Mouse (Mus musculus) urinary bladder, postnatal 4 days (tissue): ENCODE results near the gene Csnk2a2.

Experiments
- DNase-seq, 2 experiments: peaks; one replicate each; pipeline ENCODE4 v3.0.0; 2021 to 2022; ENCODE audit warnings: low spot score in 2 of 2

Gene Csnk2a2

DNA sequence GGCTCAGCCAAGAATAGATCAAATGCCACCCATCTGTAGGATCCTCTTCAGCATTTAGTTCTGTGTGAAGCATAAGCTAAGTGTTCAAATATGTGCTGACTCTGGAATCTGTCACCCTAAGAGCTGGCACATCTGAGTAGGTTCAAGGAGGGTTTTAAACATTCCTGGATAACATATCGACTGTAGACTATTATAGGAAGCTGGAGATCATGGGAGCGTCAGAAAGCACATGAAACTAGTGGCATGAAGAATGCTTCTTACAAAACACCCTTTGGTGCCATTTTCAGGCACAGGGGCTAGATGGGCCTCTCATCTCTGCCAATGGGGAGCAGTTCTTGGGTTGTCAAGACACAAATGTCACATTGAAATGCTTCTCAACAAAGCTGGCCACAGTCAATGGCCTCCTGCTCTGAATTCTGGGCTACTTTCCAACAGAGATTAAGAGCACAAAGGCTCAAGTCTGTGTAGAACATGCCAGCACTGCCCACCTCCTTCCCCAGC, 63.0 kb downstream of the Csnk2a2 start:
- DNase-seq, result no peak

DNA sequence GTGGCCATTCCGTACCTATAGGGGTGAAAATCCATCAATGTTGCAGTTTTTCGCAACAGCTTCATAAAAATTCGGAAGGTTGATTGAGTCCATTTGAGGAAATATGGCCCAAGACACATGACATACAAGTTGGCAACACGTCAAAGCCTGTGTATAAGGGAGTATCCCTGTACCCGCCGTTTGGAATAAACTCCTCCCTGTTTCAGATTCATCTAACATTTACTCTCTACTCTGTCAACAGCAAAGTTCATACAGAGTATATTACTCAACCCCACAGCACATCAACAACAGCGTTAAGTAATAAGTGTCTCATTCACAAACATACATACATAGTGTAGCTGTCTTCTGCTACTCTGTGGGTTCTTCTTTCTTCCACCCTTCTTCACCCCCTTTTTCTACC, 65.2 kb downstream of the Csnk2a2 start:
- DNase-seq, result no peak

DNA sequence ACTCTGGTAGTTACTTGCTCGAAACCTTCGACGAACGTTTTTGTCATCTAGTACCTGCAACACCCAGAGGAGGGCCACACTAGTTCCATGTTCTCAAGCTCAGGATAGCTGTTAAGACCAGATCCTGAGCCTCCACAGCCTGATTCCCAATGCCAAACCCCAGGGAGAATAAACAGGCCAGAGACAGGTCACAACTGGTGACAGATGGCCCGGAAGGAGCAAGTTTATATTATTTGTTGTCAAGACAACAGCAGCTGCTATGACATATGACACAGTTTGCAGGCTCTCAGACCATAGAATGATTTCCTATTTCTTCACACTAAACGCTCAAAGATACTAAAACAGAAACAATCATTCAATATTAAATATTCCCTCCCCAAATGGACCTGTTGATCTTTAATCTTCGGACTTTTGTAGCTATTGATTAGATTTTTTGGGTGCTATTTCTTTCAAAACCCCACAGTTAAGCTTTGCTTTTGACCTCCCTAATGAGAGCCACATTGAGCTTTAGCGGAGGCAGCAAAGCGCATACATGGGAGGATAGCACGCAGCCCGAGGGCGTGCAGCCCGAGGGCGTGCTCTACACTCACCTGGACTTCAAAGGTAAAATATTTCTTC, 67.5 kb downstream of the Csnk2a2 start:
- no peak for DNase-seq

DNA sequence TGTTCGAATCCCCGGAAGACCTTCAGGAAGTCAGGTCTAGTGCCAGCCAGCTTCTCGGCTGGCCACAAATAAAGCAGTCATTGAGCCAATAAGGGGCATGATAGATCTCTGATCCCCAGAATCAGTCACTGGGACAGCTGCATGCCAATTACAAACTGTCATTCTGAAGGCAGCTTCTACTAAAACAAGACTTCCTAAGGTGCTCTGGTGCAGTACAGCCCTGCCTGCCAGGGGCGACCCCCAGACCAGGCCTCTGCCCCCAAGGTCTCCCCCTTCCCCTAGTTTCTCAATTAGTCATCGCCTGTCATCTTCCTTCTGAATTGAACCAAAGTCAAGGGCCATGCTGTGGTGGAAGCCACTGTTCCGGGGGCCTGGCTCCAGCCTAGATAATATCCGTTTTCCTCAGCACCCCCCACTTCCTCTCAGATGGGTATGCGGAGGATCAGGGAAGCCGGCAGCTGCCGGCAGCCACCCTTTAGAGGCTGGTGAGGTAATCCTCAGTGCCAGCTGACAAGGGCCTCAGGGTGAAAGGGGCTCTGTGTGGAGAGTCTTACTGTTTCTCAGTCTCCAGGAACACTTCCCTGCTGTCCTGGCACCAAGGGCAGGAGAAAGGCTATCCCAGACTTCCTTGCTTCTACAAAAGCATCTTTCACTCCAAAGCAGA, 78.4 kb downstream of the Csnk2a2 start:
- DNase-seq, result no peak

DNA sequence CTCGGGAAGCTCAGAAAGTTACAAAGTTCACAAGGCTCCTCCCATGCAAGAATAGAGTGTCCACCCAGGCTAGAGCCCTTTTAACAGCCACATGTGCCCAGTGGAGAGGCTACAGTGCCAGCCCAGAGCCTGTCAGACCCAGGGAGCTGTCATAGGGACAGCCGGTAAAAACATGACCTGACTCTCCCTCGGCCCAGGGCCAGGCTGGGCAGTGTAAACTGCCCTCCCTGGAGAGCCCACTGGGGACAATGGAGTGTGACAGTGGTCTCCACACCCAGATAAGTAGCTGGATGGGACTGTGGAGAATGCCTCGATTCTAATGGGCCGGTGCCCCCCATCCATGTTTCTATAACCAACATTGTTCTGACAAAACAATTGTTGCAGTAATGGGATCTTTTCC, 80.3 kb downstream of the Csnk2a2 start:
- no peak for DNase-seq

DNA sequence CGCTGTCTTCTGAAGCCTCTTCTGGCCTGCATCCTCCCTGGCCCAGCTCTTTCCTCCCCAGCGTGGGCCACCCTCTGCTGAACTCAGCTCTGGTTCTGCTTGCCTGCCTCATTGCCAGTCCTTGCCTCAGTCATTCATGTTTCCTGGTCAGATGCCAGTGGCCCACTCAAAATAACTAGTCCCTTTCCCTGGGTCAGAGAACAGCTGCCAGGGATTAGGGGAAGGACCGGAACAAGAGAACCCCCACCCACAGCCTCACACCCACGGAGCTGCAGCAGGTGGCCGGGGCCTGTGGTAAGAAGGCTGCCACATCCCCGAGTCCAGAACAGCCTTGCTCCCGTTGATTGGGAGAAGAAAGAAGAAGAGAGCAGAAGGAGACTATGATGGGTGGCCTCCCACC, 88.7 kb downstream of the Csnk2a2 start:
- DNase-seq, result no peak

DNA sequence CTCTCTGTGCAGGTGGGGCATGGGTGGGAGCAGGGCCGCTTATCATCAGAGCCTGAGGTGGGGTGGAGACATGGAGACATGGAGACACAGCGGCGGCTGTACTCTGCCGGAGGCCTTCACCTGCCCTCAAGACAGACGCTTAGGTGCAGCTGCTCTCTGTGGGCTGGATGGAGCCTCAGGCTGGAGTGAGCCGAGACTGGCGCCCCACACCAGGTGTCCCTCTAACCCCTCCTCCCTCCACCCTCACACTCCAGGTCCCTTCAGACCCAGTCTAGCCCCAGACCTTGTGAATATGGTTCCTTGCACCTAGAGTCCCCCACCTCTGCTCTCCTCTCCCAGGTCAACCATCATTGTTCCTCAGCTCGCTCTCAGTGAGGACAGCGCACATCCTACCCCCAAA, 90.7 kb downstream of the Csnk2a2 start:
- DNase-seq, result no peak

DNA sequence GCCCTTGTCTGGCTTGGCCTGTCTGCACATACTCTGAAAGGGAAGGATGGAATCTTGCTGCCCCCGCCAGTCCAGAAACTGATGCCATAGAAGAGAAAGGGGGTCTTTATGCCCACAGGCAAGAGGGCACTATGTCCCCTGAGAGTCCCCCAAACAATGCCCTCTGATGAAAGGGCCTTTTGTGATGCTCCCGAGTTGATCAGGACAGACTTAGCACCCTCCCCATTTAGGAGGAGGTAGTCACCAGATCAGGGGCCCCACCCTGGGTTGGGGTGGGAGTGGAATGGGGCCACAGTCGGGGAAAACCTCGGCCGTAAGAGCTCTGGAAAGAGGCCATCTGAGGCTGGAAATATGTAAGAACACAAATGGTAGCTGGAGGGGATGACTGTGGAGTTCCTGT, 92.6 kb downstream of the Csnk2a2 start:
- no peak for DNase-seq

DNA sequence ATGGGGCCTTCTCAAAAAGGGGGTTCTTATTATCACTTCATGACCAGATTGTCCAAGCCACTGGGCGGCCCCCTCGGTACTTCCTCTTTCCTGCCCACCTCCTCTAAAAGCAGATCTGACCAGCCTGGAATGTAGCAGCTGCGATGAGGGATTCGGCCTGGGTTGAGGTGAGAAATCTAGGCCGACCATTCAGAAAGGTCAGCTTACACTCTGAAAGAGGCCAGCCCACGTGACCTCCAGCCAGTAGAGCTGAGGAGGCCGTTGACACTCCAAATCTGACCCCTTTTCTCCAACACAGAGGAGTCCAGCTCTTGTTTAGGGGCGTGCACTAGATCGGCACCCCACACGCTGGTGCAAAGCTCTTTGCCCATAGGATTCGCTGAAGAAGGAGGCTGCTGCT, 93.1 kb downstream of the Csnk2a2 start:
- no peak for DNase-seq
